Mouse (Mus musculus): Measurements from ENCODE around the gene Gsc. TPM values are rescaled to one million over a fixed set of nuclear protein-coding genes. Genes with fewer than 3 reads are reported as not detected.

The Gsc gene
- 0.46 TPM in 1 of 2 replicates, not detected in the other for polyA plus RNA-seq (2012; rRNA removed)

GRCm38 (mm10) chr12:104472601-104473424 lies at the start of gene Gsc:
Gsc (minus strand) TSS chr12:104473330.
- H3K27ac ChIP-seq (ENCODE audit: insufficient read depth, low read depth, low read length) = no peak within 1 kb of the TSS
- H3K36me3 ChIP-seq (ENCODE audit: control insufficient read depth, insufficient read depth, low read length) = no peaks in the 10 kb centered on the region
- WGBS = under 1% methylated on average over 92 of the region's 97 CpGs
- peaks cover 69% of the 10 kb centered on the region for H3K27me3 ChIP-seq (ENCODE audit: control insufficient read depth, insufficient read depth, low read length)
- H3K4me1 ChIP-seq (ENCODE audit: control insufficient read depth, insufficient read depth, insufficient read length, low read length) = peaks cover 7% of the 10 kb centered on the region
- H3K4me3 ChIP-seq (ENCODE audit: low read depth, low read length) = peak within 1 kb of the TSS; percentile 75
- TF ChIP-seq CTCF (IDR thresholded peaks at IDR 0.05; ENCODE audit: extremely low read depth, insufficient read length, insufficient replicate concordance, low read depth, low read length) (no peak), POLR2A (IDR thresholded peaks at IDR 0.05; ENCODE audit: low read depth, low read length) (no peak)

GRCm38 (mm10) chr12:104519721-104520120 lies 46.6 kb upstream of the Gsc start:
- H3K4me3 ChIP-seq (ENCODE audit: low read depth, low read length) = no peak overlapping the region
- no peaks in the 10 kb centered on the region for H3K4me1 ChIP-seq (ENCODE audit: control insufficient read depth, insufficient read depth, insufficient read length, low read length)
- H3K27me3 ChIP-seq (ENCODE audit: control insufficient read depth, insufficient read depth, low read length) = no peaks in the 10 kb centered on the region
- WGBS = 90% methylated on average over 5 of the region's 5 CpGs
- no peak overlapping the region for H3K27ac ChIP-seq (ENCODE audit: insufficient read depth, low read depth, low read length)
- TF ChIP-seq CTCF (IDR thresholded peaks at IDR 0.05; ENCODE audit: extremely low read depth, insufficient read length, insufficient replicate concordance, low read depth, low read length) (no peak), POLR2A (IDR thresholded peaks at IDR 0.05; ENCODE audit: low read depth, low read length) (no peak)
- no peaks in the 10 kb centered on the region for H3K36me3 ChIP-seq (ENCODE audit: control insufficient read depth, insufficient read depth, low read length)

- H3K27me3 ChIP-seq (ENCODE audit: control insufficient read depth, insufficient read depth, low read length) = no peaks in the 10 kb centered on the region; the same call in 1 of the 2 replicates
- H3K4me3 ChIP-seq (ENCODE audit: low read depth, low read length) = no peak overlapping the region
- 78% methylated on average over 7 of the region's 7 CpGs for WGBS
- H3K27ac ChIP-seq (ENCODE audit: insufficient read depth, low read depth, low read length) = no peak overlapping the region
- H3K4me1 ChIP-seq (ENCODE audit: control insufficient read depth, insufficient read depth, insufficient read length, low read length) = no peaks in the 10 kb centered on the region
- TF ChIP-seq POLR2A (IDR thresholded peaks at IDR 0.05; ENCODE audit: low read depth, low read length) (no peak), CTCF (IDR thresholded peaks at IDR 0.05; ENCODE audit: extremely low read depth, insufficient read length, insufficient replicate concordance, low read depth, low read length) (no peak)
- no peaks in the 10 kb centered on the region for H3K36me3 ChIP-seq (ENCODE audit: control insufficient read depth, insufficient read depth, low read length)
These were observed 34.8 kb upstream of the Gsc start for GRCm38 (mm10) chr12:104507911-104508310.

- TF ChIP-seq CTCF (IDR thresholded peaks at IDR 0.05; ENCODE audit: extremely low read depth, insufficient read length, insufficient replicate concordance, low read depth, low read length) (no peak), POLR2A (IDR thresholded peaks at IDR 0.05; ENCODE audit: low read depth, low read length) (no peak)
- 19% methylated on average over 6 of the region's 6 CpGs for WGBS
- Histone ChIP-seq H3K27me3 (ENCODE audit: control insufficient read depth, insufficient read depth, low read length) (no peaks in the 10 kb centered on the region), H3K4me3 (ENCODE audit: low read depth, low read length) (no peak overlapping the region), H3K4me1 (ENCODE audit: control insufficient read depth, insufficient read depth, insufficient read length, low read length) (peaks cover 2% of the 10 kb centered on the region; the same call in 1 of the 2 replicates), H3K27ac (ENCODE audit: insufficient read depth, low read depth, low read length) (no peak overlapping the region), H3K36me3 (ENCODE audit: control insufficient read depth, insufficient read depth, low read length) (no peaks in the 10 kb centered on the region)
These were observed 18.9 kb upstream of the Gsc start for GRCm38 (mm10) chr12:104492009-104492408.

DNA sequence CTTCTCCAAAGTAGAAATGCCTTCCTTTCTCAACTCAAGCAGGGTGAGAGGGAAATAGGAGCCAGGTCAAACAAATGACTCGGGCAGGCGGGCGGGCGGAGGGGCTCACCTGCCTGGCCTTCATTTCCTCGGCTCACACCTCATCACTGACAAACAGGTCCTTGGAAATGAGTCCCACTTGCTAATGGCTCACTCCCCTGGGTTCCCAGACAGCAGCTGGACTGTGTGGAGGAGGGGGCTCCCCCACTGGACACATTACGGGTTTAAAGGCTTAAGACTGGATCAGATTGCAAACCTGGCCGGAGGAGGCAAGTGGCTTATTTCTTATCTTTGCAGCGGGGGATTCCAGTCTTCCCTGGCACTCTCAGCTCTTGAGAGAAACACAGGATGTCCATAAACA lies 13.1 kb upstream of the Gsc start:
- TF ChIP-seq CTCF (IDR thresholded peaks at IDR 0.05; ENCODE audit: extremely low read depth, insufficient read length, insufficient replicate concordance, low read depth, low read length) = no peak
- no peak for TF ChIP-seq POLR2A (IDR thresholded peaks at IDR 0.05; ENCODE audit: low read depth, low read length)
- WGBS = 41% methylated on average over 8 of the region's 8 CpGs

GRCm38 (mm10) chr12:104485161-104485560 lies 12.0 kb upstream of the Gsc start:
- Histone ChIP-seq H3K4me3 (ENCODE audit: low read depth, low read length) (no peak overlapping the region), H3K36me3 (ENCODE audit: control insufficient read depth, insufficient read depth, low read length) (no peaks in the 10 kb centered on the region), H3K4me1 (ENCODE audit: control insufficient read depth, insufficient read depth, insufficient read length, low read length) (no peaks in the 10 kb centered on the region; the same call in 1 of the 2 replicates), H3K27me3 (ENCODE audit: control insufficient read depth, insufficient read depth, low read length) (peaks cover 2% of the 10 kb centered on the region; the same call in 1 of the 2 replicates), H3K27ac (ENCODE audit: insufficient read depth, low read depth, low read length) (no peak overlapping the region)
- 9% methylated on average over 3 of the region's 3 CpGs for WGBS
- TF ChIP-seq CTCF (IDR thresholded peaks at IDR 0.05; ENCODE audit: extremely low read depth, insufficient read length, insufficient replicate concordance, low read depth, low read length) (no peak), POLR2A (IDR thresholded peaks at IDR 0.05; ENCODE audit: low read depth, low read length) (no peak)

More for the DNA sequence above, 13.1 kb upstream of the Gsc start:
- Histone ChIP-seq H3K36me3 (ENCODE audit: control insufficient read depth, insufficient read depth, low read length) (no peaks in the 10 kb centered on the region), H3K27me3 (ENCODE audit: control insufficient read depth, insufficient read depth, low read length) (peaks cover 2% of the 10 kb centered on the region; the same call in 1 of the 2 replicates), H3K4me1 (ENCODE audit: control insufficient read depth, insufficient read depth, insufficient read length, low read length) (no peaks in the 10 kb centered on the region; the same call in 1 of the 2 replicates), H3K27ac (ENCODE audit: insufficient read depth, low read depth, low read length) (no peak overlapping the region), H3K4me3 (ENCODE audit: low read depth, low read length) (no peak overlapping the region)

- H3K4me1 ChIP-seq (ENCODE audit: control insufficient read depth, insufficient read depth, insufficient read length, low read length) = no peaks in the 10 kb centered on the region; the same call in 1 of the 2 replicates
- peaks cover 22% of the 10 kb centered on the region for H3K27me3 ChIP-seq (ENCODE audit: control insufficient read depth, insufficient read depth, low read length)
- no peak overlapping the region for H3K27ac ChIP-seq (ENCODE audit: insufficient read depth, low read depth, low read length)
- H3K36me3 ChIP-seq (ENCODE audit: control insufficient read depth, insufficient read depth, low read length) = no peaks in the 10 kb centered on the region
- no peak overlapping the region for H3K4me3 ChIP-seq (ENCODE audit: low read depth, low read length)
- WGBS = 84% methylated on average over 10 of the region's 10 CpGs
- TF ChIP-seq POLR2A (IDR thresholded peaks at IDR 0.05; ENCODE audit: low read depth, low read length) (no peak), CTCF (IDR thresholded peaks at IDR 0.05; ENCODE audit: extremely low read depth, insufficient read length, insufficient replicate concordance, low read depth, low read length) (no peak)
These were observed 7.9 kb upstream of the Gsc start for GRCm38 (mm10) chr12:104481007-104481406.
